Mouse (Mus musculus) CH12.LX (cell line): Measurements from ENCODE around the gene Med15. TPM values are rescaled to one million over a fixed set of nuclear protein-coding genes. Genes with fewer than 3 reads are reported as not detected.

Source experiments
- DNase-seq: peaks from one replicate; pipeline ENCODE4 v3.0.0-alpha.2; 2013; ENCODE audit errors: extremely low read depth
- H3K27ac ChIP-seq: 2 replicates; pipeline ENCODE4 v1.5.1; 2012; ENCODE audit warnings: low read depth, mild to moderate bottlenecking, control low read depth, moderate library complexity; ENCODE audit not compliant: insufficient read depth
- H3K27me3 ChIP-seq: replicated peaks from 2 replicates; pipeline ENCODE3; 2012; ENCODE audit warnings: inconsistent platforms
- H3K36me3 ChIP-seq, 2 experiments: replicated peaks in 1 of 2; 2 replicates each; pipeline versions ENCODE3 to v1.6.1; 2012; ENCODE audit warnings: inconsistent platforms in 1 of 2, low read length in 1 of 2, mild to moderate bottlenecking in 1 of 2, mixed read lengths in 1 of 2, moderate library complexity in 1 of 2; ENCODE audit not compliant: control insufficient read depth in 1 of 2, insufficient read depth in 1 of 2
- H3K4me1 ChIP-seq, 2 experiments: 2 replicates each; pipeline ENCODE4 v1.6.1; 2012; ENCODE audit warnings: inconsistent platforms in 1 of 2, moderate library complexity in 1 of 2; ENCODE audit not compliant: insufficient read depth in 2 of 2, control insufficient read depth in 1 of 2
- H3K4me2 ChIP-seq: 2 replicates; pipeline ENCODE4 v1.6.1; 2012; ENCODE audit warnings: low read depth, mild to moderate bottlenecking, control low read depth; ENCODE audit not compliant: poor library complexity, insufficient read depth, severe bottlenecking
- H3K4me3 ChIP-seq, 3 experiments: fragments of 150-350 bp in 1 of 3; sonication (generic) in 1 of 3; replicated peaks in 1 of 3; 2 replicates each; pipeline versions ENCODE3 to v1.5.1; 2011 to 2012; ENCODE audit warnings: low read depth in 2 of 3, low read length in 2 of 3, mild to moderate bottlenecking in 2 of 3, moderate library complexity in 2 of 3, control low read depth in 1 of 3, improper control_type of control experiment in 1 of 3, inconsistent platforms in 1 of 3, mixed read lengths in 1 of 3; ENCODE audit not compliant: poor library complexity in 1 of 3
- H3K79me2 ChIP-seq: replicated peaks from 2 replicates; pipeline ENCODE4 v1.6.1; 2012; ENCODE audit warnings: mild to moderate bottlenecking, moderate library complexity; ENCODE audit not compliant: control insufficient read depth, poor library complexity, insufficient read depth, severe bottlenecking; ENCODE audit errors: extremely low read depth
- H3K9ac ChIP-seq: 2 replicates; pipeline ENCODE4 v1.6.1; 2012; ENCODE audit warnings: low read depth, mild to moderate bottlenecking, control low read depth, moderate library complexity; ENCODE audit not compliant: insufficient read depth
- H3K9me3 ChIP-seq: replicated peaks from 2 replicates; pipeline ENCODE3; 2012; ENCODE audit warnings: low read length, inconsistent platforms, mixed read lengths
- CHD1 ChIP-seq: IDR thresholded peaks from 2 replicates; pipeline ENCODE4 v1.6.1; 2012; ENCODE audit warnings: low read depth, low read length, improper control_type of control experiment, inconsistent platforms
- CTCF ChIP-seq, 2 experiments: IDR thresholded peaks in 1 of 2; conservative IDR thresholded peaks in 1 of 2; 2 replicates each; pipeline ENCODE4 v1.5.1; 2011 to 2012; ENCODE audit warnings: low read depth in 2 of 2, low read length in 2 of 2, improper control_type of control experiment in 1 of 2, inconsistent platforms in 1 of 2, mild to moderate bottlenecking in 1 of 2, moderate library complexity in 1 of 2
- ELF1 ChIP-seq: IDR thresholded peaks from 2 replicates; pipeline ENCODE4 v1.6.1; 2014; ENCODE audit warnings: low read depth, mild to moderate bottlenecking, inconsistent platforms, low read length, improper control_type of control experiment
- IRF4 ChIP-seq: IDR thresholded peaks from 2 replicates; pipeline ENCODE4 v1.6.1; 2014; ENCODE audit warnings: low read depth, mild to moderate bottlenecking, inconsistent platforms, low read length, improper control_type of control experiment
- MEF2A ChIP-seq: IDR thresholded peaks from 2 replicates; pipeline ENCODE4 v1.6.1; 2014; ENCODE audit warnings: low read depth, mild to moderate bottlenecking, inconsistent platforms, low read length, improper control_type of control experiment, borderline replicate concordance
- NELFE ChIP-seq: IDR thresholded peaks from 2 replicates; pipeline ENCODE4 v1.6.1; 2011; ENCODE audit warnings: low read depth, low read length, improper control_type of control experiment
- NRF1 ChIP-seq: IDR thresholded peaks from 2 replicates; pipeline ENCODE4 v1.6.1; 2014; ENCODE audit warnings: low read depth, mild to moderate bottlenecking, inconsistent platforms, low read length, improper control_type of control experiment, moderate library complexity
- RAD21 ChIP-seq: IDR thresholded peaks from 2 replicates; pipeline ENCODE4 v1.6.1; 2011; ENCODE audit warnings: low read depth, mild to moderate bottlenecking, low read length, improper control_type of control experiment, moderate library complexity
- TCF12 ChIP-seq: IDR thresholded peaks from 2 replicates; pipeline ENCODE4 v1.6.1; 2014; ENCODE audit warnings: low read depth, mild to moderate bottlenecking, inconsistent platforms, low read length, improper control_type of control experiment
- ZC3H11A ChIP-seq: IDR thresholded peaks from 2 replicates; pipeline ENCODE4 v1.6.1; 2012; ENCODE audit warnings: low read depth, mild to moderate bottlenecking, inconsistent platforms, low read length, improper control_type of control experiment
- ZKSCAN1 ChIP-seq: IDR thresholded peaks from 2 replicates; pipeline ENCODE4 v1.6.1; 2012; ENCODE audit warnings: low read depth, inconsistent platforms, low read length, improper control_type of control experiment, borderline replicate concordance
- ZMIZ1 ChIP-seq: IDR thresholded peaks from 2 replicates; pipeline ENCODE4 v1.6.1; 2012; ENCODE audit warnings: low read depth, mild to moderate bottlenecking, inconsistent platforms, low read length, improper control_type of control experiment
- dilution Hi-C: fragments of 300-500 bp; cut with MboI; formaldehyde crosslinking; loops from 2 replicates; pipeline ENCODE4 v1.14.3; 2020; ENCODE audit warnings: low sequenced_read_pairs; ENCODE audit not compliant: extremely low pct_unique_long_range_greater_than_20kb, extremely low pct_ligation_motif_present
- in situ Hi-C: fragments of 300-500 bp; cut with MboI; formaldehyde crosslinking; loops from 3 replicates; pipeline ENCODE4 v1.14.3; 2019; ENCODE audit warnings: low sequenced_read_pairs, low pct_ligation_motif_present, low pct_unique_long_range_greater_than_20kb, mixed read lengths
- polyA plus RNA-seq: library from polyadenylated mRNA; unstranded; fragments of >175 nt; gene quantifications from 2 replicates; pipeline ENCODE4 v1.2.1, GENCODE M21; 2012; ENCODE audit warnings: low read depth; ENCODE audit not compliant: insufficient read length
- total RNA-seq, 2 experiments: library from RNA; depleted of rRNA; stranded (reverse); fragments of 300-350 nt in 1 of 2; fragments of >200 nt in 1 of 2; gene quantifications; 2 replicates each; pipeline ENCODE4 v1.2.3; 2012 to 2014

The Med15 gene
- total and polyA plus RNA-seq, 3 experiments, result 20.1 to 78.1 (median 42.6) TPM

- H3K9me3 ChIP-seq, result no peaks in the 10 kb centered on the region
- peaks cover 48 to 93% of the 10 kb centered on the region in 2 experiments for H3K36me3 ChIP-seq
- H3K9ac ChIP-seq, result no peak overlapping the region
- no peak overlapping the region for H3K4me3 ChIP-seq
- no peak overlapping the region for H3K27ac ChIP-seq
- H3K4me1 ChIP-seq, result peaks cover 0 to 10% of the 10 kb centered on the region in 2 experiments; a peak in 1 of 4 replicates
- in situ Hi-C loops (no loop called here), dilution Hi-C loops (no loop called here)
- no peak for TF ChIP-seq NRF1
- TF ChIP-seq ZC3H11A, result no peak
- TF ChIP-seq NELFE, result no peak
- no peak for TF ChIP-seq TCF12
- TF ChIP-seq RAD21, result no peak
- no peak for TF ChIP-seq ELF1
- TF ChIP-seq ZMIZ1, result no peak
- H3K4me2 ChIP-seq, result no peak overlapping the region
- H3K79me2 ChIP-seq, result no peaks in the 10 kb centered on the region
- DNase-seq, result no peak
- H3K27me3 ChIP-seq, result no peaks in the 10 kb centered on the region
Measured at GRCm38 (mm10) chr16:17647566-17648340, 84.9 kb downstream of the Med15 start.

- in situ Hi-C loops, result no loop called here
- H3K27ac ChIP-seq, result no peak overlapping the region
- no peak overlapping the region for H3K9ac ChIP-seq
- H3K36me3 ChIP-seq, result peaks cover 48 to 93% of the 10 kb centered on the region in 2 experiments
- no peak for DNase-seq
- no peaks in the 10 kb centered on the region for H3K27me3 ChIP-seq
- 0 out of 4 replicates have a peak, but pooled peaks cover 0 to 10% of the 10 kb centered on the region in 2 experiments for H3K4me1 ChIP-seq
- H3K79me2 ChIP-seq, result no peaks in the 10 kb centered on the region
- TF ChIP-seq ZKSCAN1 (no peak), CHD1 (no peak), IRF4 (no peak), MEF2A (no peak), CTCF (conservative IDR thresholded peaks at IDR 0.05 in 1 of 2, IDR thresholded peaks at IDR 0.05 in 1 of 2; ENCODE audit: low read depth in 2 of 2, low read length in 2 of 2) (no peak)
- TF ChIP-seq, all 38 proteins: peak for 0
- Histone ChIP-seq H3K4me3 (no peak overlapping the region), H3K4me2 (no peak overlapping the region), H3K9me3 (no peaks in the 10 kb centered on the region)
- dilution Hi-C loops, result no loop called here
Measured at GRCm38 (mm10) chr16:17647156-17647555, 85.5 kb downstream of the Med15 start.
